Mouse (Mus musculus): ENCODE data around the gene Edrf1. TPM values are rescaled to one million over a fixed set of nuclear protein-coding genes. Genes with fewer than 3 reads are reported as not detected.

Edrf1 gene
- polyA plus RNA-seq, 2 experiments: 8.7 to 9.8 TPM

GRCm38 (mm10) chr7:133676002-133676401 is 38.7 kb downstream of the Edrf1 start:
- no peak overlapping the region for H3K4me3 ChIP-seq (ENCODE audit: insufficient read depth in 1 of 2, low read depth in 2 of 2, low read length in 2 of 2)
- no peak for TF ChIP-seq EP300 (IDR thresholded peaks at IDR 0.05; ENCODE audit: low read depth)
- peak; percentile 51 for TF ChIP-seq CTCF (IDR thresholded peaks at IDR 0.05; ENCODE audit: low read depth)
- DNase-seq (ENCODE audit: low read depth in 3 of 3, low spot score in 3 of 3) (no peak), ATAC-seq (ENCODE audit: insufficient read depth) (no peak)
- no peak overlapping the region for H3K27ac ChIP-seq
- no peaks in the 10 kb centered on the region for H3K4me1 ChIP-seq (replicated peaks; ENCODE audit: control insufficient read depth in 2 of 2, insufficient read depth in 2 of 2, low read length in 1 of 2)
- 64% methylated on average over 9 of the region's 9 CpGs for WGBS (ENCODE audit: insufficient replicate concordance)
- no peaks in the 10 kb centered on the region for H3K27me3 ChIP-seq (ENCODE audit: control insufficient read depth, insufficient read depth, low read length)
- no peak overlapping the region for H3K9ac ChIP-seq (replicated peaks)
- no peak overlapping the region for H3K4me2 ChIP-seq (ENCODE audit: low read depth)
- no peaks in the 10 kb centered on the region for H3K9me3 ChIP-seq (ENCODE audit: control insufficient read depth, low read length)
- H3K36me3 ChIP-seq (replicated peaks; ENCODE audit: control insufficient read depth, insufficient read depth, low read depth): peaks cover 16% of the 10 kb centered on the region

GRCm38 (mm10) chr7:133678716-133679115 is 41.4 kb downstream of the Edrf1 start:
- ATAC-seq (ENCODE audit: insufficient read depth) (no peak), DNase-seq (ENCODE audit: low read depth in 3 of 3, low spot score in 3 of 3) (no peak)
- no peak overlapping the region for H3K4me2 ChIP-seq (ENCODE audit: low read depth)
- no peaks in the 10 kb centered on the region for H3K36me3 ChIP-seq (replicated peaks; ENCODE audit: control insufficient read depth, insufficient read depth, low read depth)
- no peaks in the 10 kb centered on the region for H3K27me3 ChIP-seq (ENCODE audit: control insufficient read depth, insufficient read depth, low read length)
- no peaks in the 10 kb centered on the region for H3K4me1 ChIP-seq (replicated peaks; ENCODE audit: control insufficient read depth in 2 of 2, insufficient read depth in 2 of 2, low read length in 1 of 2)
- TF ChIP-seq CTCF (IDR thresholded peaks at IDR 0.05; ENCODE audit: low read depth) (no peak), EP300 (IDR thresholded peaks at IDR 0.05; ENCODE audit: low read depth) (no peak)
- WGBS (ENCODE audit: insufficient replicate concordance): 85% methylated on average over 8 of the region's 8 CpGs
- no peak overlapping the region for H3K4me3 ChIP-seq (ENCODE audit: insufficient read depth in 1 of 2, low read depth in 2 of 2, low read length in 2 of 2)
- H3K9ac ChIP-seq (replicated peaks): no peak overlapping the region
- H3K9me3 ChIP-seq (ENCODE audit: control insufficient read depth, low read length): no peaks in the 10 kb centered on the region
- H3K27ac ChIP-seq: no peak overlapping the region

DNA sequence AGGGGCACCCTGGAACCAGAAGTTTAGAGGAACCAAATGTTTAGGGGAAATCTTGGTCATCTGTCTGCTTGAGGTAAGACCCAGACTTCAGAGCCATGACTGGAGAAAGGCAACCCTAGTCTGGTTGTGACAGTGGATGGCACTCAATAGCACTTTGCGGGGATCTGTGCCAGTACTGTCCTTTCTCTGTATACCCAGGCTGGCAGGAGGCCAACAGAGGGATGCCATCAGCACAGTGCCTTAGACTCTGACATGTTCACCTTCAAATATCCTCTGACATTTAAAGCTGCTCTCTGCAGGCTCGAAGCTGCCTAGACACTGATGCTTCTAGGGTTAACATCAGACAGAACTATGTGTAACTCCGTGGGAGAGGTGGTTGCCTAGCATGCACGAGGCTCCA is 42.1 kb downstream of the Edrf1 start:
- Histone ChIP-seq H3K4me1 (replicated peaks; ENCODE audit: control insufficient read depth in 2 of 2, insufficient read depth in 2 of 2, low read length in 1 of 2) (no peaks in the 10 kb centered on the region), H3K36me3 (replicated peaks; ENCODE audit: control insufficient read depth, insufficient read depth, low read depth) (no peaks in the 10 kb centered on the region; the same call in 1 of the 2 replicates), H3K27me3 (ENCODE audit: control insufficient read depth, insufficient read depth, low read length) (no peaks in the 10 kb centered on the region), H3K9ac (replicated peaks) (no peak overlapping the region), H3K9me3 (ENCODE audit: control insufficient read depth, low read length) (no peaks in the 10 kb centered on the region), H3K4me2 (ENCODE audit: low read depth) (no peak overlapping the region), H3K27ac (no peak overlapping the region), H3K4me3 (ENCODE audit: insufficient read depth in 1 of 2, low read depth in 2 of 2, low read length in 2 of 2) (no peak overlapping the region)
- WGBS (ENCODE audit: insufficient replicate concordance): 63% methylated on average over 4 of the region's 4 CpGs
- DNase-seq (ENCODE audit: low read depth in 3 of 3, low spot score in 3 of 3) (no peak), ATAC-seq (ENCODE audit: insufficient read depth) (no peak)
- TF ChIP-seq EP300 (IDR thresholded peaks at IDR 0.05; ENCODE audit: low read depth): no peak
- no peak for TF ChIP-seq CTCF (IDR thresholded peaks at IDR 0.05; ENCODE audit: low read depth)

DNA sequence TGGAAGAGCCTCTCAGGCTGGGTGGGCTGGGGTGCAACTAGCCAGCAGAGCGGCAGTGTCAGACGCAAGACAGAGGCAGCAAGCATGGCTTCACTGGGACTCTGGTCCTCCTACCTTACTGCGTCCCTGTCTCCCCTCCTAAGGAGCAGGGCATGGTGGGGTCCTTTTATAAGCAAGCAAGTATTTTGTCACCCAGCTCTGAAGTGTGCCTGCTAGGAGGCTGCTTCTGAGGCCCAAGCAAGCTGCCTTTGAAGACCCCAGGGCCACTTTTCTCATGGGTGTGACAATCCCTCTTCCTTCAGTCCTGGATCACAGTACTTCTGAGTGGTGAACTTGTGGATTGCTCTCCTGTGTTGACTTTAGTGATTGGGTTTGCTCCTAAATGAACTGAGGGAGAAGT is 42.6 kb downstream of the Edrf1 start, which contains the start of gene Mmp21:
TSS of gene Mmp21 (minus strand) at position 101 of the 400 bp plus-strand sequence.
- TF ChIP-seq EP300 (IDR thresholded peaks at IDR 0.05; ENCODE audit: low read depth) (no peak), CTCF (IDR thresholded peaks at IDR 0.05; ENCODE audit: low read depth) (no peak)
- H3K4me2 ChIP-seq (ENCODE audit: low read depth): no peak within 1 kb of the TSS

GRCm38 (mm10) chr7:133683626-133684025 is 46.3 kb downstream of the Edrf1 start:
- Histone ChIP-seq H3K27me3 (ENCODE audit: control insufficient read depth, insufficient read depth, low read length) (no peaks in the 10 kb centered on the region), H3K36me3 (replicated peaks; ENCODE audit: control insufficient read depth, insufficient read depth, low read depth) (peaks cover 30% of the 10 kb centered on the region), H3K4me2 (ENCODE audit: low read depth) (no peak overlapping the region), H3K4me1 (replicated peaks; ENCODE audit: control insufficient read depth in 2 of 2, insufficient read depth in 2 of 2, low read length in 1 of 2) (no peaks in the 10 kb centered on the region), H3K4me3 (ENCODE audit: insufficient read depth in 1 of 2, low read depth in 2 of 2, low read length in 2 of 2) (no peak overlapping the region), H3K9me3 (ENCODE audit: control insufficient read depth, low read length) (no peaks in the 10 kb centered on the region), H3K27ac (no peak overlapping the region), H3K9ac (replicated peaks) (no peak overlapping the region)
- TF ChIP-seq EP300 (IDR thresholded peaks at IDR 0.05; ENCODE audit: low read depth) (no peak), CTCF (IDR thresholded peaks at IDR 0.05; ENCODE audit: low read depth) (no peak)
- 68% methylated on average over 5 of the region's 5 CpGs for WGBS (ENCODE audit: insufficient replicate concordance)
- ATAC-seq (ENCODE audit: insufficient read depth) (no peak), DNase-seq (ENCODE audit: low read depth in 3 of 3, low spot score in 3 of 3) (no peak)

More for the DNA sequence above, 42.6 kb downstream of the Edrf1 start, which contains the start of gene Mmp21:
- no peak within 1 kb of the TSS for H3K27ac ChIP-seq
- no peak within 1 kb of the TSS for H3K4me3 ChIP-seq (ENCODE audit: insufficient read depth in 1 of 2, low read depth in 2 of 2, low read length in 2 of 2)
- no peak for DNase-seq (ENCODE audit: low read depth in 3 of 3, low spot score in 3 of 3)
- no peak within 1 kb of the TSS for H3K9ac ChIP-seq (replicated peaks)
- peaks cover 4% of the 10 kb centered on the region for H3K36me3 ChIP-seq (replicated peaks; ENCODE audit: control insufficient read depth, insufficient read depth, low read depth)
- H3K4me1 ChIP-seq (replicated peaks; ENCODE audit: control insufficient read depth in 2 of 2, insufficient read depth in 2 of 2, low read length in 1 of 2): no peaks in the 10 kb centered on the region
- no peaks in the 10 kb centered on the region for H3K27me3 ChIP-seq (ENCODE audit: control insufficient read depth, insufficient read depth, low read length)
- no peak for ATAC-seq (ENCODE audit: insufficient read depth)
- H3K9me3 ChIP-seq (ENCODE audit: control insufficient read depth, low read length): no peaks in the 10 kb centered on the region
- 70% methylated on average over 3 of the region's 3 CpGs for WGBS (ENCODE audit: insufficient replicate concordance)

All from liver, embryonic 14.5 days (tissue).